Mouse (Mus musculus): Measurements from ENCODE around the gene Rfc1. TPM values are rescaled to one million over a fixed set of nuclear protein-coding genes. Genes with fewer than 3 reads are reported as not detected.

Rfc1 gene
- polyA plus RNA-seq, 1 experiment from 2014 or later, result 72.1 TPM

- no peak for ATAC-seq (replicated peaks; ENCODE audit: insufficient number of reproducible peaks, low FRiP score, low TSS enrichment)
- 80% methylated on average over 7 of the region's 7 CpGs for WGBS (ENCODE audit: insufficient replicate concordance)
- H3K9ac ChIP-seq (ENCODE audit: low read depth, low read length), result no peak overlapping the region
These were observed 85.2 kb downstream of the Rfc1 start for GRCm38 (mm10) chr5:65250185-65250855.

GRCm38 (mm10) chr5:65247296-65247695 lies 88.2 kb downstream of the Rfc1 start:
- H3K9ac ChIP-seq (ENCODE audit: low read depth, low read length), result no peak overlapping the region
- no peak overlapping the region for H3K27ac ChIP-seq (ENCODE audit: low read depth, low read length)
- no peaks in the 10 kb centered on the region for H3K9me3 ChIP-seq (replicated peaks; ENCODE audit: control insufficient read depth, low read length)
- ATAC-seq (replicated peaks; ENCODE audit: insufficient number of reproducible peaks, low FRiP score, low TSS enrichment), result no peak
- H3K27me3 ChIP-seq (ENCODE audit: control insufficient read depth, insufficient read depth, low read length), result no peaks in the 10 kb centered on the region
- no peaks in the 10 kb centered on the region for H3K4me1 ChIP-seq (ENCODE audit: control insufficient read depth, insufficient read depth, low read length)
- no peaks in the 10 kb centered on the region for H3K36me3 ChIP-seq (ENCODE audit: control insufficient read depth, insufficient read depth, low read length)
- WGBS (ENCODE audit: insufficient replicate concordance), result 89% methylated on average over 3 of the region's 3 CpGs
- no peak overlapping the region for H3K4me2 ChIP-seq
- no peak overlapping the region for H3K4me3 ChIP-seq (ENCODE audit: low read depth, low read length)

More at GRCm38 (mm10) chr5:65250185-65250855, 85.2 kb downstream of the Rfc1 start:
- Histone ChIP-seq H3K9me3 (replicated peaks; ENCODE audit: control insufficient read depth, low read length) (no peaks in the 10 kb centered on the region), H3K27me3 (ENCODE audit: control insufficient read depth, insufficient read depth, low read length) (no peaks in the 10 kb centered on the region), H3K4me3 (ENCODE audit: low read depth, low read length) (no peak overlapping the region), H3K27ac (ENCODE audit: low read depth, low read length) (no peak overlapping the region), H3K36me3 (ENCODE audit: control insufficient read depth, insufficient read depth, low read length) (0 out of 2 replicates have a peak, but pooled peaks cover 2% of the 10 kb centered on the region), H3K4me2 (no peak overlapping the region), H3K4me1 (ENCODE audit: control insufficient read depth, insufficient read depth, low read length) (no peaks in the 10 kb centered on the region)

- H3K4me1 ChIP-seq (ENCODE audit: control insufficient read depth, insufficient read depth, low read length), result no peaks in the 10 kb centered on the region
- 44% methylated on average over 5 of the region's 5 CpGs for WGBS (ENCODE audit: insufficient replicate concordance)
- H3K4me3 ChIP-seq (ENCODE audit: low read depth, low read length), result no peak overlapping the region
- H3K36me3 ChIP-seq (ENCODE audit: control insufficient read depth, insufficient read depth, low read length), result no peaks in the 10 kb centered on the region
- no peaks in the 10 kb centered on the region for H3K27me3 ChIP-seq (ENCODE audit: control insufficient read depth, insufficient read depth, low read length)
- no peak overlapping the region for H3K4me2 ChIP-seq
- no peak overlapping the region for H3K9ac ChIP-seq (ENCODE audit: low read depth, low read length)
- no peak overlapping the region for H3K27ac ChIP-seq (ENCODE audit: low read depth, low read length)
- no peak for ATAC-seq (replicated peaks; ENCODE audit: insufficient number of reproducible peaks, low FRiP score, low TSS enrichment)
- no peaks in the 10 kb centered on the region for H3K9me3 ChIP-seq (replicated peaks; ENCODE audit: control insufficient read depth, low read length)
These were observed 92.7 kb downstream of the Rfc1 start for GRCm38 (mm10) chr5:65242740-65243139.

GRCm38 (mm10) chr5:65231289-65232003 lies 104.0 kb downstream of the Rfc1 start:
- H3K27me3 ChIP-seq (ENCODE audit: control insufficient read depth, insufficient read depth, low read length), result no peaks in the 10 kb centered on the region
- H3K27ac ChIP-seq (ENCODE audit: low read depth, low read length), result no peak overlapping the region
- no peaks in the 10 kb centered on the region for H3K9me3 ChIP-seq (replicated peaks; ENCODE audit: control insufficient read depth, low read length)
- H3K4me1 ChIP-seq (ENCODE audit: control insufficient read depth, insufficient read depth, low read length), result no peaks in the 10 kb centered on the region
- 79% methylated on average over 12 of the region's 12 CpGs for WGBS (ENCODE audit: insufficient replicate concordance)
- no peak for ATAC-seq (replicated peaks; ENCODE audit: insufficient number of reproducible peaks, low FRiP score, low TSS enrichment)
- H3K4me3 ChIP-seq (ENCODE audit: low read depth, low read length), result no peak overlapping the region
- no peak overlapping the region for H3K4me2 ChIP-seq
- H3K9ac ChIP-seq (ENCODE audit: low read depth, low read length), result no peak overlapping the region
- H3K36me3 ChIP-seq (ENCODE audit: control insufficient read depth, insufficient read depth, low read length), result peaks cover 9% of the 10 kb centered on the region; the same call in 1 of the 2 replicates

GRCm38 (mm10) chr5:65224056-65224455 lies 111.4 kb downstream of the Rfc1 start:
- H3K9me3 ChIP-seq (replicated peaks; ENCODE audit: control insufficient read depth, low read length), result no peaks in the 10 kb centered on the region
- H3K27me3 ChIP-seq (ENCODE audit: control insufficient read depth, insufficient read depth, low read length), result no peaks in the 10 kb centered on the region
- H3K4me1 ChIP-seq (ENCODE audit: control insufficient read depth, insufficient read depth, low read length), result 0 out of 2 replicates have a peak, but pooled peaks cover 2% of the 10 kb centered on the region
- ATAC-seq (replicated peaks; ENCODE audit: insufficient number of reproducible peaks, low FRiP score, low TSS enrichment), result no peak
- H3K27ac ChIP-seq (ENCODE audit: low read depth, low read length), result no peak overlapping the region
- 65% methylated on average over 5 of the region's 5 CpGs for WGBS (ENCODE audit: insufficient replicate concordance)
- no peak overlapping the region for H3K4me2 ChIP-seq
- no peak overlapping the region for H3K4me3 ChIP-seq (ENCODE audit: low read depth, low read length)
- no peak overlapping the region for H3K9ac ChIP-seq (ENCODE audit: low read depth, low read length)
- peaks cover 7% of the 10 kb centered on the region; the same call in 1 of the 2 replicates for H3K36me3 ChIP-seq (ENCODE audit: control insufficient read depth, insufficient read depth, low read length)

- Histone ChIP-seq H3K9me3 (replicated peaks; ENCODE audit: control insufficient read depth, low read length) (no peaks in the 10 kb centered on the region), H3K4me1 (ENCODE audit: control insufficient read depth, insufficient read depth, low read length) (0 out of 2 replicates have a peak, but pooled peaks cover 2% of the 10 kb centered on the region), H3K4me3 (ENCODE audit: low read depth, low read length) (no peak overlapping the region), H3K36me3 (ENCODE audit: control insufficient read depth, insufficient read depth, low read length) (no peaks in the 10 kb centered on the region), H3K9ac (ENCODE audit: low read depth, low read length) (no peak overlapping the region), H3K27ac (ENCODE audit: low read depth, low read length) (no peak overlapping the region), H3K4me2 (no peak overlapping the region), H3K27me3 (ENCODE audit: control insufficient read depth, insufficient read depth, low read length) (no peaks in the 10 kb centered on the region)
- no peak for ATAC-seq (replicated peaks; ENCODE audit: insufficient number of reproducible peaks, low FRiP score, low TSS enrichment)
- WGBS (ENCODE audit: insufficient replicate concordance), result 52% methylated on average over 7 of the region's 7 CpGs
These were observed 114.4 kb downstream of the Rfc1 start for GRCm38 (mm10) chr5:65221037-65221436.

- WGBS (ENCODE audit: insufficient replicate concordance), result 79% methylated on average over 11 of the region's 11 CpGs
- Histone ChIP-seq H3K27me3 (ENCODE audit: control insufficient read depth, insufficient read depth, low read length) (no peaks in the 10 kb centered on the region), H3K4me3 (ENCODE audit: low read depth, low read length) (no peak overlapping the region), H3K27ac (ENCODE audit: low read depth, low read length) (no peak overlapping the region), H3K36me3 (ENCODE audit: control insufficient read depth, insufficient read depth, low read length) (no peaks in the 10 kb centered on the region), H3K9ac (ENCODE audit: low read depth, low read length) (no peak overlapping the region), H3K4me2 (no peak overlapping the region), H3K9me3 (replicated peaks; ENCODE audit: control insufficient read depth, low read length) (no peaks in the 10 kb centered on the region), H3K4me1 (ENCODE audit: control insufficient read depth, insufficient read depth, low read length) (0 out of 2 replicates have a peak, but pooled peaks cover 2% of the 10 kb centered on the region)
- no peak for ATAC-seq (replicated peaks; ENCODE audit: insufficient number of reproducible peaks, low FRiP score, low TSS enrichment)
These were observed 117.9 kb downstream of the Rfc1 start for GRCm38 (mm10) chr5:65217305-65218269.

GRCm38 (mm10) chr5:65213321-65213720 lies 122.1 kb downstream of the Rfc1 start:
- Histone ChIP-seq H3K27ac (ENCODE audit: low read depth, low read length) (no peak overlapping the region), H3K4me3 (ENCODE audit: low read depth, low read length) (no peak overlapping the region), H3K9ac (ENCODE audit: low read depth, low read length) (no peak overlapping the region), H3K4me1 (ENCODE audit: control insufficient read depth, insufficient read depth, low read length) (no peaks in the 10 kb centered on the region), H3K4me2 (no peak overlapping the region), H3K36me3 (ENCODE audit: control insufficient read depth, insufficient read depth, low read length) (no peaks in the 10 kb centered on the region), H3K9me3 (replicated peaks; ENCODE audit: control insufficient read depth, low read length) (no peaks in the 10 kb centered on the region), H3K27me3 (ENCODE audit: control insufficient read depth, insufficient read depth, low read length) (no peaks in the 10 kb centered on the region)
- ATAC-seq (replicated peaks; ENCODE audit: insufficient number of reproducible peaks, low FRiP score, low TSS enrichment), result no peak
- 19% methylated on average over 7 of the region's 7 CpGs for WGBS (ENCODE audit: insufficient replicate concordance)

Measured in heart, embryonic 11.5 days (tissue).